Mouse (Mus musculus) gastrocnemius, postnatal 36 days (tissue): ENCODE results near the gene Spag16. TPM values are rescaled to one million over a fixed set of nuclear protein-coding genes. Genes with fewer than 3 reads are reported as not detected.

ENCODE experiments used
- DNase-seq, 2 experiments: peaks; one replicate each; pipeline ENCODE4 v3.0.0; 2022
- intact Hi-C: fragments of 180-260 bp; cut with DNase I; formaldehyde crosslinking; loops from one replicate; pipeline ENCODE4 v1.15.1; 2025
- total RNA-seq, 2 experiments: library from RNA; stranded (reverse); gene quantifications; 2 replicates each; pipeline ENCODE4 v1.2.3; 2021

Gene Spag16
- total RNA-seq, 2 experiments from 2014 or later, result not detected

DNA sequence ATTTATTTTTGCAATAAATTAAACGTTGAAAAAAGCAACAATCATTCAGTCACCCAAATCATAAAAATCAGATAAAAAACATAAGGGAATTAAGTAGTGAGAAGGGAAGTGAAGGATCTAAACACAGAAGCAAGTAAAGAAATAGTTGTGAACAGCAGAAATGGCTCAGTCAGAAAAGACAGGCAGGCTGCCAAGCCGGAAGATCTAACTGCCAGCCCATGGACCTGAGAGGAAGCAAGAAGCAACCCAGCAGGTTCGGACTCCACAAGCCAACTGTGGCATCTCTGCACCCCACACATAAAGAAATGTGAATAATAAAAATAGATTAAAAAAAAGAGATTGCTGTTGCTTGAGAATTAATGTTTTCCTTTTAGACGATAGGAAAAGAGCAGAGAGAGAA, 545.0 kb downstream of the Spag16 start:
- intact Hi-C loops, result no loop called here
- DNase-seq, result no peak

DNA sequence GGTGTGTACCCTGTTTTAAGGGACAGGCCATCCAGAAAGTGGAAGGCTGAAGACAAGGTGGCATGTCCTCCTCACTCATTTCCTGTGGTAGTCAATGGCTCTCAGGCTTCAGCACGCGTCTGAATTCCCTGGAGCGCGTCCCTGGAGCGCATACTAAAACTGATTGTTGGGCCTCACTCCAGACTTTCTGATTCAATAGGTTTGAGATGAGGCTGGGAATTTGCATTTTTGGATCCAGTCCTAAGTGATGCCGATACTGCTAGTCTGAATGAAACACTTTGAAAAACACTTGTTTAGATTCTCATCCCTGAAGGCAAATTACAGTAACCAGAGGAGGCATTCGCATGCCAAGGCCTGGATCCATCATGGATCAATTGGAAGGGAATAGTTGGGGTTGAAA, 553.3 kb downstream of the Spag16 start:
- intact Hi-C loops, result no loop called here
- no peak for DNase-seq

DNA sequence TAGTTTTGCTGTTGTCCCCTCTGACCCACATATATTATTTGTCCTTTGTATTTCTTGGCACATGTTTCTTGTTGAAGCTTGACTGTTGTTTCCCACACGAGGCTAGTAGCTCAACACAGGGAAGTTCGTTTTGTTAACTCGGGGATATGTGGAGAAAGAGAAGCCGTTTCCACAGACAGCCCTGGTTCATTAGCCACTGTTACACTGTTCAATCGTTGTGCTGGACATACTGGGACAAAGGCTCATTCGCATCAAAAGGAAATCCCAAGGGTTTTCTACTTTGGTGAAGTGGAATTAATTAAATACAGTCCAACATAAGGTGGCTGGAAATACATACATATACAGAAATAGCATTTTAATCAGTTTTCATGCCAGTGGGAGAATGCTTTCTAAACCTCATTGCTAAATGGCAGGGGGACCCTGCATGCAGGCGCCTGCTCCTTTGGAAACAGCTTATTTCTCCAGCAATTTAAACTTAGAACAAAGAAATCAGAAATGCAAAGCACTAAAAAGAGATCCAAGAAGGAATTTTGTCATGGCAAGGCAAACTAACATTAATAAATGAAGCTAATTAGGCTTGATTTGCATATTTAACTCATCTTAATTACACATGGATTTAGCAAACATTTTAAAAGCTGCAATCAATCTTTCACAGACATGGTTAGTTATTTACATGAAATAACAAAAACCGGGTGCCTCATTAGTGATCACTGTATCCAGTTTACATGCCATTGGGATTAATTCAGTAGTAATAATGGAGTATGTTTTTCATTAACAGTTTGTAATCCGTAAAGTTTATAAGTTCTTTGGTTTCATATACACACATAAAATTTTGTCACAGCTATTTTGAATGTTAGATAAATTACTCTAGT, 615.7 kb downstream of the Spag16 start:
- no peak for DNase-seq
- intact Hi-C loops, result no loop called here

DNA sequence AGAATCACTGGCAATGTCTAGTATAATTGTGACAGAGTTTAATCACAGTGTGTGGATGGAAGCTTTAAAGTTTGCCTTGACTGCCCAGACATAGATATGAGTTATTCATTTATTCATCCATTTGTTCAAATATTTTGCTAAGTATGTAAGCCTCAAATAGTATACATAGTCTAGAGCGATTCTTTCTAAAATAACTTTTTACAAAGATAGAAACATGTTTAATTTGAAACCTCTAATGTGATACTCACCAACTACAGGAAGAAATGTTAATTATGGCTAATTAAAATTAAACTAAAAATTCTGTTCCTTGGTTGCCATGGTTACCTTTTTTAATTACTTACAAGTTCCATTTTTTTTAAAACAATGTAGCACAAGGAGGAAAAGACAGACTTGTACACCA, 653.1 kb downstream of the Spag16 start:
- intact Hi-C loops, result no loop called here
- no peak for DNase-seq

DNA sequence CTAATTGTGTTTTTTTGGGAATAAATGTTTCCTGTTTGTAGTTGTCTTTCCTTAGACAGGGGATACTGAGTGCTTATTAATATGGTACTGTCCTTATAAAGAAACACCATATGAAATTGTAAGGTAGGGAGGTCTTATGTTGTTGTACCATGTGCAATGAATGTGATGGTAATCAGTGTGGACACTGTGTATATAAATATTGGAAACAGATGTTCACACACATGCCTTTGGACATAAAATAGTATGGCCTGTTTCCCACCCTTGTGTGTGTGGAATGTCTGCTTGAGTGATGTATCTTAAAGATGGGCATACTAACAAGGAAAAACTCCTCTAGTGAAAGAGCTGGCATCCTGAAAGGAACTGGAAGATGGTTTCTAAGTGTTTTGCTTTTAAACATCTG, 692.1 kb downstream of the Spag16 start:
- DNase-seq, result no peak
- intact Hi-C loops, result no loop called here

DNA sequence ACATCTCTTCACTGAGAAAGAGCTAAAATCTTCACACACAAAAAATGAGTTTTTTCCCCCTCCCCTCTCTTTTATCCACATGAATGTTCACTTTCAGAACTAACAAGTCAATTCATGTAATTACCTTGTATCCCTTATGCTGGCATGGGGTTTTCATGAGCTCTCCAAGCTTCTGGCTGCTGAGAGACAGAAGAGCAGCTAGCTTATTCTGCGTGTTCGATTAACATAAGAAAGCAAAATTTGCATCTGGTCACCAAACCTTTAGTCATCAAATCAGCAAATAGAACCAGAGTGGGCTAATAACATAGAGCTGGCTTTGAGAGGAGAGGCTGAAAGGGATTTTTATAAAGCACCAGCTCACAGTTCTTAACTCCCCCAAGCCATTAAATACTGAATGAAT, 700.4 kb downstream of the Spag16 start:
- no peak for DNase-seq
- intact Hi-C loops, result no loop called here

DNA sequence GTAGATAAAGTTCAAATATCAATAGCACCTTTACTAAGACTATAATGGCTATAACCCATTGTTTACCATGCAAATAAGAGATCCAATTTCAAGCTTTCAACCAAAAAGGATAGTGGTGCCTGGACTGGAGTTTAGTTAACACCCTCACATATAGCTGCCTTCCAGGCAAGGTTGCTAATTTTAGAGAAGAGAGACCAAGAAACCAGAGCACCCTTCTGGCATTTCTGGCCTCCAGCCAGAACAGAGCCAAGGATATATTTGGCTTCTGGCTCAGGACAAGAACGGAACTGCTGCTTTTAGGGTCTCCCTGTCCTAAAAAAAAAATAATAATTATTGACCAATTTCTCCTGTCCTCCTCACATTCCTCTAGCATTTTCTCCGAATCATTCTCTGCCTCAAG, 703.0 kb downstream of the Spag16 start:
- peak in 1 of 2 experiments; percentile 4 for DNase-seq
- intact Hi-C loops, result no loop called here

DNA sequence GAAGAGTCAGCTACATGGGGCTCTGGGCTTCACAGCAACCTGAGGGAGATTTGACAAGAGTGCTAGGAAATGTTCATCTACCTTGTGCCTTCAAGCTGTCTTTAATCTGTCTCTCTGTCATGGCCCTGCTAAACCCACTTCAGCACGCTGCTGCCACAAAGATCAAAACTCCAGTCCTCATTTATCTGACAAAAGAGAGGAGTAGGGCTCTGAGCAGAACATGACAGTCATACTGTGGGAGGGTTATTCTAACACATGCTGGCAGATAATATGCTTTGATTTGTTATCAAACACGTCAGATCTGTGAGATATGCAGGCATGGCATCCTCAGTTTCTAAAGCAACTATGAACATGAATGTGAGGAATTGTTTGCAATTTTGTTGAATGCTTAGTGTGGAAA, 725.1 kb downstream of the Spag16 start:
- intact Hi-C loops, result no loop called here
- DNase-seq, result no peak

DNA sequence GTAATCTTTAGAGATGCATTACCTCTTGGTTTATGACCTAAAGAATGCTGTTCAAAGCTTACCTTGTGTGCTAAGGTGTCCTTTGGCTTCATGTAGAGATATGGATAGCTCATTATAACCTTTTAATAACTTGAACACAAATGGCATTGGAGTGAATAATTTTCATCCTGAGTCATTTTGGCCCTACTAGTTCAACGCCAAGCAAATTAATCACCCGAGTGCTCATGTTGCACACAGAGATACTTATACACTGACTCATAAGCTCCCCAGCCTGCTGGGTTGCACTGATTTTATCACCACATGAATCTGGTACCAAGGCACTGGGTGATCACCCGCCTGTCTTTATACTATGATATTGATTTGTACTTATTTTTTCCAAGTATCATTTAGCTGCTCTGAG, 795.0 kb downstream of the Spag16 start:
- no peak for DNase-seq
- intact Hi-C loops, result no loop called here

DNA sequence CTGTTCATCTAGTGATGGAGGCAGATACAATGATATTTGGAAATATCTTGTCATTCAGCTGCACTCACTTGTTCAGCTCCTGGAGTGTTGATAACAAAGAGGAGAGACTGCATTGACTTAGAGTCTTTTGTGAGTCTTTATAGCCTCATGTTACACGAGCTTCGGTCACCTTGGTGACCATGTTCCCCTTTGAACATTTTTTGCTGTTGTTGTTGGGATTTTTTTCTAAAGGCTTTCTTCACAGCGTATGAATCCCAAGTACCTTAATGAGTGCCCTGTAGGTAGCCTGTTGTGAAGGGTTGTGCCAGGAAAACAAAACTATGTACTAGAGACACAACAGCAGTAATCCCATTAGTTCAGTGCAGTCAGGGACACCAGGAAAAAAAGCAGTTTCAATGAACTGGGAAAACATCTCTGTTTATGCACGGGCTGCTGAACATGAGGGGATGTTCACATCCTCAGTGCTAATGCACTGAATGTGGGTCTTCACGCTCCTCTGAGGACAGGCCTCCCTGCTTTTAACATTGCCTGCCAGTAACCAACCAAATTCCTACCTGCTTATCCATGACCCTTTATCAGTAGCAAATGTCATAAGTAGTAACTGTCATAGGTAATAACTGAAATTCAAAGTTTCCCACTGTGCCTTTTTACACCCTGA, 798.2 kb downstream of the Spag16 start:
- DNase-seq, result no peak
- intact Hi-C loops, result no loop called here

DNA sequence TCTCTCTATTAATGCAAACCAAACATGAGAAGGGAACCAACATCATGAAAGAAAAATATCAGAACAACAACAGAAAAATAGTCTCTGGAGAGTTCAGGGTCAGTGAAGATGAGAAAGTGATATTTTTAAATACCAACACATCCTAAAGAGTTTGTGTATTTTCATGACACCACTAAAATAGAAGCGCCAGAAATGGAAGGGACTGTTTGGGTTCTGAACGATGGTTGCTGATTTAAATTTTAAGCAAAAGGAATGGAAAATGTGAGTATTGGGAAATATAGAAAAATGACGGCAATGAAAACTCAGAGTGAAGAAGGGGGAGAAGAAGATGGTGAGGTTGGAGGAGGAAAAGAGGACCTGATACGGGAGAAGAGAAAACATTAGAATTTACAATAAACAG, 825.9 kb downstream of the Spag16 start:
- DNase-seq, result no peak
- intact Hi-C loops, result no loop called here

DNA sequence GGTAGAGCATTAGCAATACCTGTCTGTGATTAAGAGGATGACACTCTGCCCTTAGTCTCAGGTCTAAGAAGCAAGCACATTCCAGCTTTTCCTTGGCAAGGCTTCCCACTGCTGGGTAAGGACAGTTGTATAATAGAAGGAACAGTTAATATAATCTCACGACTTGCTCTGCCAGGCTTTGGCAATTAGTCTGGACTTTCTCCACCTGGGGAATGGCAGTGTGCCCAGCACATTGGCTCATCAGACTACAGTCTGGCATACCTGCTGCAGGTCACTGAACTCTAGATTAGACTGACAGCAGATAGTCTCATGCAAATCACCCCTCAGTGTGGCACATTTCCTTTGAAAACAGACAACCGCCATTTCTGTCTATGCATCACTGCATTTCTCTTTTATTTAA, 865.8 kb downstream of the Spag16 start:
- intact Hi-C loops, result no loop called here
- DNase-seq, result no peak

DNA sequence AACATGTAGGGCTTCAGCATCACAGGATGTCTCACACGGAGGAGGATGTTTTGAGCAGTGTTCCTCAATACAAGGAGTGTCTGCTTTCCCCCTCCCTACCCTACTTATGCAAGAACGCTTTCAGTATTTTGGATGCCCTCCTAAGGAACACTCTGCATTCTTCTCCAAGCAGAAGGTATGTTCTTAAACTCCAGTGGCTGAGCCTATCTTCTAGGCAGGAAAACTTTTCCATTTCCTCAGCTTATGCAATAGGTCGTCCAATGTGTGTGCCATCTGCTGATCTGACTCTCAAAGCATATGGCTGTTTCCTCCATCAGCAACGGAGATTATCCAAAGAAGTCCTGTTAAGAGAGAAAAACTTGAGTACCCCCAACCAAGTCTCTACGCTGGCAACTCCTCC, 873.5 kb downstream of the Spag16 start:
- DNase-seq, result no peak

DNA sequence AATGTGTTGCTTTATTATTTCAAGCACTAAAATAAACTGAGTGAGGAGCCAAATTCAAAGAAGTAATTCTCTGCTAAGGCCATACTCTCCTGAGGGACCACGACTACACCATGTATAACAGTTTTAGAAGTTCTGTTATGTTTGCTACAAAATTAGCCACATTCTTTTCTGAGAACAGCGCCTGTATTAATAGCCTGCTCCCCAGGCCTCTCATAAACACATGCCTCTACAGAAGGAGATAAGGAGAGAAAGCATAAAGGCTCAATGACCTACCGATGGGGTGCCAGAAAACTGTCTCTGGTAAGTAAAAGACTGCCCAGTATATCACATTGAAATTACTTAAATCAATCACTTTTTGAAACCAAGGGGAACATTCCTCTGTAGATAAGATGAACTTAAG, 877.2 kb downstream of the Spag16 start:
- DNase-seq, result no peak
- intact Hi-C loops, result no loop called here

More for the DNA sequence above, 873.5 kb downstream of the Spag16 start:
- intact Hi-C loops, result no loop called here

DNA sequence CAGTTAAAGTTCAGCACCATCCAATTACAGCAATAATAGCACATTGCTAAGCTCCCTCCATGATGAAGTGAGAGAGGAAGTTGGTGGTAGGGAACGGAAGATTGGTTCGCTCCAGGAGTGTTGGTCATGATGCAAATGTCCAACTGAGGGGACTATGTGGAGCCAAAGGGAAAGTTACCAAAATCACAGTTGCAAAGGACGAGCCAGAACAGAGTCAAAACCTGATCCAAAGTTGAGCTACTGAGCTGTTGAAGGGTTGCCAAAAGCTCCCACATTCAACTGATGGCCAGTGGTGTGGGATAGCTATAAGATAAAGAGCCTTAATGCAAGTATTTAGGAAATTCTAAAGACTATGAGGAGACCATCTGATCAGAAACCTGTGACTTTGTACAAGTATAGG, 879.1 kb downstream of the Spag16 start:
- intact Hi-C loops, result no loop called here
- DNase-seq, result no peak

DNA sequence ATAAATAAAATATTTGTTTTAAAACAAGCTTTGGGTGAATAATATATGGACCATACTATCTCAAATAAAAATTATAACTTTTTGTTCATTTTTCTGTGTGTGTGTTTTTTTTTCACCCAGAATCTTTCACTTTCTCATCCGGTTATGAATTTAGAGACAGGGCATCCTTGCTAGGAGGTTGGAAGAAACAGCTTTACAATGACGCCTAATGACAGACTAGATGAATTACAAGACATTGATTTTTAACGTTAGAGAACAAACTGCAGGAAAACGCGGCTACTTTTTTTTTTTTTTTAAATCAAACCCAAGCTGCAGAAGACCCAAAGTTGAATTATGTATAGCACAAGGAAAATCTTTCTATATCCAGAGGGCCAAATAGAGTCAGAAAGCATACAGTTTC, 898.3 kb downstream of the Spag16 start:
- intact Hi-C loops, result no loop called here

DNA sequence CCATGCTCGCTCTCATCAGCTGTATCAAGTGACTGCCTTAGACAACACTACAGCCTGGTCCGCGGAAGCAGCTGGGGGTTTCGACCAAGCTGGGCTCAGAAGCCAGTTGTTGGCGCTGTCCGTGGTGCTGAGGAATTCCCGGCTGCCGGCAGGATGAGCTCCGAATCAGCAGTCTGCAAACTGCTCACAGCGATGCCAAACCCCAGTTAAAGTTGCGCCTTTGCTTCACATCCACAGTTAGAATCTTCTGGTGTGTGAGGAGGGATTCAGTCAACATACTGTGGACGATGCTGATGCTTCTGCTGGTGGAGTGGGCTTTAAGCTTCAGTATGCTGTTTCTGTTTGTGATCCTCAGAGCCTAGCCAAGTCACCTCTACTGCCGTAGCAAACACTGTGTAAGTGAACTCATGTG, 898.9 kb downstream of the Spag16 start, which contains the start of gene Vwc2l:
Vwc2l (plus strand) TSS at position 61 of the 412 bp plus-strand sequence.
- peak in 1 of 2 experiments; percentile 12 for DNase-seq
- intact Hi-C loops, result no loop called here

More for the DNA sequence above, 898.3 kb downstream of the Spag16 start:
- DNase-seq, result no peak

Other genes with a start within 250 kb of the Spag16 start
- 10 to 100 TPM; 10.8 to 11.3 TPM for gene Ikzf2, start 139.7 kb upstream of the Spag16 start, total RNA-seq